Mouse (Mus musculus): ENCODE data around the gene Prickle2. TPM values are rescaled to one million over a fixed set of nuclear protein-coding genes. Genes with fewer than 3 reads are reported as not detected.
A peak's percentile ranks its signal among the peaks of the same experiment; 100 is the strongest.

Prickle2 gene
- polyA plus RNA-seq, 1 experiment from 2014 or later = 13.1 TPM

DNA sequence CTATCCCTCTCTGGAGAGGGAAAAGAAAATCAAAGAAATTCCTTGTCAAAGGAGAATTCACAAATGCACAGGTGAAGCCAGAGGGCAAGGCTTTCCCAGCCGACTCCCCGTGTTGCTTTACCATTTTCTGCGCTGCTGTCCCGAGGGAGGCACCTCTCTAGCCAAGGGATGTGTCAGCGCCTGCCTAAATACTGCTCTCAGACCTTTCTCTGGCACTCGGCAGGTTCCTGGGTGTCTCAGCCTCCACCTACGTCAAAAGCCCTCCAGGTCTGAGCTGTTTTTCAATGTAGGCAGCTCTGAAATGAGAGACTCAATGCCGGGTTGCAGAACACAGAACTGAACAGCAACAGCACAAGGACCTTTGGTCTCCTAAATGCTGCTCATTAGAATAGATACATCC lies 280.1 kb downstream of the Prickle2 start:
- H3K36me3 ChIP-seq (ENCODE audit: control insufficient read depth, insufficient read depth, low read length) = peaks cover 16% of the 10 kb centered on the region
- no peak overlapping the region for H3K4me2 ChIP-seq (ENCODE audit: low read length)
- DNase-seq (ENCODE audit: low spot score) (no peak), ATAC-seq (replicated peaks; ENCODE audit: low FRiP score, low TSS enrichment, low read depth) (no peak)
- H3K9me3 ChIP-seq (ENCODE audit: control insufficient read depth, low read length) = no peaks in the 10 kb centered on the region
- 63% methylated on average over 8 of the region's 8 CpGs for WGBS
- H3K4me1 ChIP-seq (replicated peaks; ENCODE audit: control insufficient read depth, insufficient read depth, low read length) = peaks cover 11% of the 10 kb centered on the region; the same call in 1 of the 2 replicates
- H3K27ac ChIP-seq (ENCODE audit: low read depth) = no peak overlapping the region; the same call in 1 of the 2 replicates
- H3K27me3 ChIP-seq (replicated peaks; ENCODE audit: control insufficient read depth, insufficient read depth, low read length) = no peaks in the 10 kb centered on the region
- H3K4me3 ChIP-seq (ENCODE audit: low read depth, low read length) = no peak overlapping the region
- no peak overlapping the region for H3K9ac ChIP-seq (ENCODE audit: low read length)

DNA sequence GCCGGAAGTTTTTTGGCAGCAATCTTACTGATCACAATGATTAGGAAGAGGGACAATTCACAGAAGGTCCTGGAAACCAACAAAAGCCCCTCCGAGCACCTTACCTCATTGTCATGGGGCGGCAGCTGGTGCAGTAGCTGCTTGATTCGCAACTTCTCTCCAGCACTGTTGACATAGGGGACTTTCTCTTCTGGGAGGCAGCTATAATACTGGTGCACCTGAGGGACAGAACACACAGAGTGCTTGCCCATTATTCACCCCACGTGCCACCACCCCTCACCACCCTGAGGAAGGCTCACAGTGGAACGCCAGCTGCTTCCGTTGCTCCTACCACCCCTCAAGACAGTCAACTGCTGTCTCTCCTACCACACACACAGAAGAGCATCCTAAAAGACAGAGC lies 280.5 kb downstream of the Prickle2 start:
- whole genome bisulfite sequencing = 79% methylated on average over 7 of the region's 7 CpGs

DNA sequence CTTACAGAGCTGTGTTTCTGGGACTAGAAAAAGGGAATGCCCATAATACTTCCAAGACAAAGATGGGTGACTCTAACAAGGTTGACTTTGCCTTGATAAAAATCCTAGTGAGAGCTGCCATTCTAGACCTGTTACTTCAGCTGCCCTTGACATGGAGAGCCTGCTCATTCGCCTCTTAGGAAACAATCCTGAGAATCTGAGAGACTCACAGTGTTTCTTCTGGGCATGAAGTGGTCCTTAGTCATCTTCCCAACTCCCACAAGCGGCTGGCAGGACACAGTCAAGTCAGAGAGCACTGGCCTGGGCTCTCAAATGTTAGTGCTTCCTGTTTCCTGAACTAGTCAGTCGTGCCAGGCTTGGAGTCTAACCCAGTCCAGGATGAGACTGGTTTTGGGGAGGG lies 281.0 kb downstream of the Prickle2 start:
- H3K27me3 ChIP-seq (replicated peaks; ENCODE audit: control insufficient read depth, insufficient read depth, low read length) = no peaks in the 10 kb centered on the region
- ATAC-seq (replicated peaks; ENCODE audit: low FRiP score, low TSS enrichment, low read depth) (no peak), DNase-seq (ENCODE audit: low spot score) (no peak)
- H3K4me1 ChIP-seq (replicated peaks; ENCODE audit: control insufficient read depth, insufficient read depth, low read length) = peaks cover 11% of the 10 kb centered on the region; the same call in 1 of the 2 replicates
- WGBS = 40% methylated on average over 3 of the region's 3 CpGs
- no peak overlapping the region for H3K27ac ChIP-seq (ENCODE audit: low read depth)
- H3K4me3 ChIP-seq (ENCODE audit: low read depth, low read length) = no peak overlapping the region
- H3K4me2 ChIP-seq (ENCODE audit: low read length) = no peak overlapping the region
- no peak overlapping the region for H3K9ac ChIP-seq (ENCODE audit: low read length)
- H3K9me3 ChIP-seq (ENCODE audit: control insufficient read depth, low read length) = no peaks in the 10 kb centered on the region
- peaks cover 25% of the 10 kb centered on the region for H3K36me3 ChIP-seq (ENCODE audit: control insufficient read depth, insufficient read depth, low read length)

More for the DNA sequence above, 280.5 kb downstream of the Prickle2 start:
- Histone ChIP-seq H3K27me3 (replicated peaks; ENCODE audit: control insufficient read depth, insufficient read depth, low read length) (no peaks in the 10 kb centered on the region), H3K9me3 (ENCODE audit: control insufficient read depth, low read length) (no peaks in the 10 kb centered on the region), H3K4me3 (ENCODE audit: low read depth, low read length) (no peak overlapping the region), H3K4me1 (replicated peaks; ENCODE audit: control insufficient read depth, insufficient read depth, low read length) (peaks cover 11% of the 10 kb centered on the region; the same call in 1 of the 2 replicates), H3K9ac (ENCODE audit: low read length) (no peak overlapping the region), H3K27ac (ENCODE audit: low read depth) (no peak overlapping the region), H3K36me3 (ENCODE audit: control insufficient read depth, insufficient read depth, low read length) (peaks cover 21% of the 10 kb centered on the region), H3K4me2 (ENCODE audit: low read length) (no peak overlapping the region)
- DNase-seq (ENCODE audit: low spot score) (no peak), ATAC-seq (replicated peaks; ENCODE audit: low FRiP score, low TSS enrichment, low read depth) (no peak)

DNA sequence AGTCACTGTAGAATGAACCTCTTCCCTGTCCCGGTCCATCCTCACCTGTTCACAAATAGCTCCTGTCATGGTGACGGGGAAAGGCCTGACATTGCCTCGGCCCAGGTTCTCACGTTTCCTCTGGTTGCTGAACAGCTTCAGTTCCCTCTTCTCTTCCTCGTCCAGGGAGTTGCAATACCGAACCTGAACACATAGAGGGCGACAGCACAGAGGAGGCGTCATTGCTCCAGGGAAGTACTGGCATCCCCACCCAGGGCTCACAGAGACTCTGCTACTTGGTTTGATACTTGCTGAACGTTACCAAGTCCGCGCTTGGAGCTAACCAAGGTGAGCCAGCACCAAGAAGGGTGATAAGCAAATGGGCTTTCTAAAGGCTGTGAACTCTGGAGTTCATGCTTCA lies 283.7 kb downstream of the Prickle2 start:
- WGBS = 48% methylated on average over 11 of the region's 11 CpGs
- H3K4me2 ChIP-seq (ENCODE audit: low read length) = no peak overlapping the region
- no peaks in the 10 kb centered on the region for H3K27me3 ChIP-seq (replicated peaks; ENCODE audit: control insufficient read depth, insufficient read depth, low read length)
- H3K9me3 ChIP-seq (ENCODE audit: control insufficient read depth, low read length) = no peaks in the 10 kb centered on the region
- no peak overlapping the region for H3K9ac ChIP-seq (ENCODE audit: low read length)
- H3K4me3 ChIP-seq (ENCODE audit: low read depth, low read length) = no peak overlapping the region
- peaks cover 36% of the 10 kb centered on the region for H3K36me3 ChIP-seq (ENCODE audit: control insufficient read depth, insufficient read depth, low read length)
- H3K27ac ChIP-seq (ENCODE audit: low read depth) = no peak overlapping the region
- peaks cover 6% of the 10 kb centered on the region; the same call in 1 of the 2 replicates for H3K4me1 ChIP-seq (replicated peaks; ENCODE audit: control insufficient read depth, insufficient read depth, low read length)
- DNase-seq (ENCODE audit: low spot score) = no peak
- ATAC-seq (replicated peaks; ENCODE audit: low FRiP score, low TSS enrichment, low read depth) = no peak

DNA sequence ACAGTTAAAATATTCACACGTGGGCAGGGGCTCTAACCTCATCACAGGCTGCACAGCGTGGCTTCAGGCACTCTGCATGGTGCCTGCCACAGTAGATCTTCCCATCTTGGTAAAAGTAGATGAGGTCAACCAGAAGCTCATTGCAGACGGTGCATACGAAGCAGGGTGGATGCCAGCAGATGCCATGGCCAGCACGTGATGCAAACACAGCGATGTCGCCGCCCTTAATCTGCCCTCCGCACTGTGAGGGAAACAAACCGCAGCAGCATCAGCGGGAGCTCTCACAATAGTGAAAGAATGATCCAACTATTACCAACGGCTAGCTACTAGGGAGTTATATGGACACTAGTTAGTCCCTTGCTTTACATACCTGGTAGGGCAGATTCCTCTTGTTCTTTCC lies 285.8 kb downstream of the Prickle2 start:
- no peaks in the 10 kb centered on the region for H3K27me3 ChIP-seq (replicated peaks; ENCODE audit: control insufficient read depth, insufficient read depth, low read length)
- H3K36me3 ChIP-seq (ENCODE audit: control insufficient read depth, insufficient read depth, low read length) = peaks cover 51% of the 10 kb centered on the region
- no peak overlapping the region for H3K9ac ChIP-seq (ENCODE audit: low read length)
- no peak for DNase-seq (ENCODE audit: low spot score)
- H3K4me2 ChIP-seq (ENCODE audit: low read length) = no peak overlapping the region
- peaks cover 6% of the 10 kb centered on the region for H3K4me1 ChIP-seq (replicated peaks; ENCODE audit: control insufficient read depth, insufficient read depth, low read length)
- ATAC-seq (replicated peaks; ENCODE audit: low FRiP score, low TSS enrichment, low read depth) = no peak
- H3K4me3 ChIP-seq (ENCODE audit: low read depth, low read length) = no peak overlapping the region
- WGBS = 92% methylated on average over 12 of the region's 12 CpGs
- H3K9me3 ChIP-seq (ENCODE audit: control insufficient read depth, low read length) = no peaks in the 10 kb centered on the region
- H3K27ac ChIP-seq (ENCODE audit: low read depth) = no peak overlapping the region

DNA sequence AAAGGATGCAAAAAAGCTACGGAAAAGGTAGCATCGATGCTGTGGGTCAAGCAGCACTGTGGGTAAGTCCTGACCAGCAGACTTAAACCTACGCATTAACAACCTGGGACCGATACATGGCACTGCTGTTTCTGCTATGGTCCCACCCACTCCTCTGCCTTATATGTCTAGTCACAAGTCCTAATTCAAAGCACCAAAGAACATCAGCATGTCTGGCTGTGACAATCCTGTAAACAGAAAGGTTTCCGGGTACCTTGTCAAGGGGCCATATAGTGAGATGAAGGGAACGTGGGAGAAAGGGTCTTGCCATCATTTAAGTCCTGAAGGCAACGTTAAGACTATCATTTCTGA lies 290.6 kb downstream of the Prickle2 start:
- Histone ChIP-seq H3K9ac (ENCODE audit: low read length) (no peak overlapping the region), H3K4me1 (replicated peaks; ENCODE audit: control insufficient read depth, insufficient read depth, low read length) (peaks cover 20% of the 10 kb centered on the region), H3K27ac (ENCODE audit: low read depth) (peak overlapping the region; percentile 79), H3K9me3 (ENCODE audit: control insufficient read depth, low read length) (no peaks in the 10 kb centered on the region), H3K4me3 (ENCODE audit: low read depth, low read length) (no peak overlapping the region), H3K27me3 (replicated peaks; ENCODE audit: control insufficient read depth, insufficient read depth, low read length) (no peaks in the 10 kb centered on the region), H3K4me2 (ENCODE audit: low read length) (peak overlapping the region; percentile 11), H3K36me3 (ENCODE audit: control insufficient read depth, insufficient read depth, low read length) (peaks cover 52% of the 10 kb centered on the region)
- no peak for DNase-seq (ENCODE audit: low spot score)
- WGBS = 59% methylated on average over 7 of the region's 7 CpGs
- no peak for ATAC-seq (replicated peaks; ENCODE audit: low FRiP score, low TSS enrichment, low read depth)

DNA sequence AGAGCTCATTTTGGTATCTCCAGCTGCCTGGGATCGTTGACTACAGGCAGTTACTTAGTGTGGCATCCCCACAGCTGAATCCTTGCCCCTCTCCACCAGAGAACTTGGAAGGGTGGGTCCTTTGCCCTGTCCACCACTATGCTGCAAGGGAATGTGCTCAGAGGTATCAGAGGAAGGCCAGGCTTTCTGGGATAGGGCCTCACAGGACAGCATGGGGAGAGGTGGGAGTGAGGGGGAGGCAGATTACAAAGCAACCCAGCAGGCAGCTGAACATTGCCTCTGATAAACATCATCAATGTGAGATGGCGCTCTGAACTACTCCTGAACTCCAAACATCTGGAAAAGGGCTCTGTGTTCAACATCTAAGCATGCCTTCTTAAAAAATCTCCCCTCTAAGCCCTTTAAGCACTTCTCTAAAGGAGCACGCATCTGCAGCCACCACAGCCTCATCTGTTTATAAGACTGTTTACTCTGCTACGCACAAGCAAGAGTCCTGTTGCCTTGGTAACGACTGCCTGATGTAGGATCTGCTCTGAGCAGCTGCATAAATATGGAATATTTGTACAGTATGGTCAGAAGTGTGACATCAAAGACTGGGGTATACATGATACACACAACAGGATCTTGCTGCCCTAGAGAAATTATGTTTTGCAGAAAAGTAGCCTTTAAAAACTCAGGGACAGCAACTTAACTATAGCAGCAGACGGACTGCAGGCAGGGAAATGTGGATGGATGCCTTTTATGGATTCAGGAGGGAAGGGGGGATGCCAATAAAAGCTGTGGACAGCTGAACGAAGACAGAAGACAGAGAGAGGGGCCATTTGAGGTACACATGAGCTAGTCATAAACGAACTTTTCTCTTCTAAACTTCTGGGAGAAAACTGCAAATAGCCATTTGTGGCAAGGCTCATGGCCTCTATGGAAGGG lies 291.2 kb downstream of the Prickle2 start:
- H3K36me3 ChIP-seq (ENCODE audit: control insufficient read depth, insufficient read depth, low read length) = peaks cover 51% of the 10 kb centered on the region
- no peak overlapping the region for H3K4me3 ChIP-seq (ENCODE audit: low read depth, low read length)
- H3K27me3 ChIP-seq (replicated peaks; ENCODE audit: control insufficient read depth, insufficient read depth, low read length) = no peaks in the 10 kb centered on the region
- 24% methylated on average over 8 of the region's 8 CpGs for WGBS
- ATAC-seq (replicated peaks; ENCODE audit: low FRiP score, low TSS enrichment, low read depth) = peak; percentile 82
- peak overlapping the region; percentile 79 for H3K27ac ChIP-seq (ENCODE audit: low read depth)
- H3K9ac ChIP-seq (ENCODE audit: low read length) = no peak overlapping the region
- no peaks in the 10 kb centered on the region for H3K9me3 ChIP-seq (ENCODE audit: control insufficient read depth, low read length)
- peak; percentile 56 for DNase-seq (ENCODE audit: low spot score)
- H3K4me2 ChIP-seq (ENCODE audit: low read length) = peak overlapping the region; percentile 11
- H3K4me1 ChIP-seq (replicated peaks; ENCODE audit: control insufficient read depth, insufficient read depth, low read length) = peaks cover 20% of the 10 kb centered on the region

DNA sequence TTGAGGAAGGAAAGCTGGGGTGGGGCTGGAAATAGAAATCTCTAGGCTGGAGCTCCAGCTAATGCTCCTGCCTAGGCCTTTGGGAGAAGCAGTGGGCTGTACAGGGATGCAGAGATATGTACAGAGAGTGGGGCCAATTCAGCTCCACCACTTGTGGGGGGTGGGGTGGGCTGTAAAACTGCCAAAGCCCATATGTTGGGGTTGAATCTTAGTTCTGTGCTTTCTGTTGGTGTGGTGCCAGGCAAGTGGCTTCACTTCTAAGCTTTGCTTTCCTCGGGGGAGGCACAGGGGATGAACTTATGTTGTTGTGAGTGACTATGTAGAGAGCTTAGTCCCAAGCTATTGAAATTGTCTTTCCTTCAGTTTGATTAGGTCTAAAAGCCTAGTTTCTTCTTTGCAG lies 292.0 kb downstream of the Prickle2 start:
- ATAC-seq (replicated peaks; ENCODE audit: low FRiP score, low TSS enrichment, low read depth) = no peak
- H3K4me1 ChIP-seq (replicated peaks; ENCODE audit: control insufficient read depth, insufficient read depth, low read length) = peaks cover 20% of the 10 kb centered on the region
- WGBS = 38% methylated on average over 1 of the region's 1 CpGs

DNA sequence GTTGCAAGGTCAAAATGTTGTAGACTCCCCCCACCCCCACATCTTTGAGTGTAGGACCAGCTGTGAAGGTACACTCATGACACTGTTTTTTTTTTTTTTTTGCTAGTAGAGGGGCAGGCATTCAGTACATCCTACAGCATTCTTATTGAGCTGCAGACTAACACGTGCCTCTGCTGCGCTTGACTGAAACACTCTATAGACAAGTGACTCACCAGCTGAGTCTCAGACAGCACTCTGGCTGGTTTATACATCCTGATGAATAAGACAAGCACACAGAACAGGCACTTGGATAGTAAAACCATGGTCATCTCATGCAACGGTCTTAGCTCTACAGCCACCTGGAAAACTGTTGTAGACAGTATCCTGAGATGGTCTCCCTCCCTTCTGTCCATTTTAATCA lies 296.2 kb downstream of the Prickle2 start:
- no peak overlapping the region for H3K4me2 ChIP-seq (ENCODE audit: low read length)
- H3K27ac ChIP-seq (ENCODE audit: low read depth) = no peak overlapping the region
- peaks cover 46% of the 10 kb centered on the region for H3K36me3 ChIP-seq (ENCODE audit: control insufficient read depth, insufficient read depth, low read length)
- no peaks in the 10 kb centered on the region for H3K27me3 ChIP-seq (replicated peaks; ENCODE audit: control insufficient read depth, insufficient read depth, low read length)
- no peaks in the 10 kb centered on the region for H3K9me3 ChIP-seq (ENCODE audit: control insufficient read depth, low read length)
- WGBS = 79% methylated on average over 3 of the region's 3 CpGs
- peaks cover 11% of the 10 kb centered on the region for H3K4me1 ChIP-seq (replicated peaks; ENCODE audit: control insufficient read depth, insufficient read depth, low read length)
- no peak overlapping the region for H3K9ac ChIP-seq (ENCODE audit: low read length)
- ATAC-seq (replicated peaks; ENCODE audit: low FRiP score, low TSS enrichment, low read depth) = no peak
- H3K4me3 ChIP-seq (ENCODE audit: low read depth, low read length) = no peak overlapping the region
- no peak for DNase-seq (ENCODE audit: low spot score)

More for the DNA sequence above, 292.0 kb downstream of the Prickle2 start:
- Histone ChIP-seq H3K9me3 (ENCODE audit: control insufficient read depth, low read length) (no peaks in the 10 kb centered on the region), H3K9ac (ENCODE audit: low read length) (no peak overlapping the region), H3K36me3 (ENCODE audit: control insufficient read depth, insufficient read depth, low read length) (peaks cover 45% of the 10 kb centered on the region), H3K27ac (ENCODE audit: low read depth) (peak overlapping the region; percentile 79), H3K4me3 (ENCODE audit: low read depth, low read length) (no peak overlapping the region), H3K27me3 (replicated peaks; ENCODE audit: control insufficient read depth, insufficient read depth, low read length) (no peaks in the 10 kb centered on the region), H3K4me2 (ENCODE audit: low read length) (no peak overlapping the region)
- DNase-seq (ENCODE audit: low spot score) = no peak

Measured in intestine, embryonic 14.5 days (tissue).